Mouse (Mus musculus) hindbrain, embryonic 13.5 days (tissue): ENCODE measurements at regions not wholly inside any gene's neighbourhood (a gene's known extent, or its start where the extent isn't known, plus 50 kb on each side); places are given as distances from the start of the nearest gene placed in this dataset.
A peak's percentile ranks its signal among the peaks of the same experiment; 100 is the strongest.

Source experiments
- ATAC-seq: fragments of 200-750 bp; cut with Nextera tagmentation; 2 replicates; pipeline ENCODE4 v1.8.0; 2017; ENCODE audit warnings: moderate TSS enrichment; ENCODE audit not compliant: low FRiP score
- H3K27ac ChIP-seq: fragments of 300-500 bp; sonication (generic); 2 replicates; pipeline ENCODE4 v1.5.1; 2015; ENCODE audit warnings: inconsistent platforms, mild to moderate bottlenecking, moderate library complexity
- H3K27me3 ChIP-seq: fragments of 300-500 bp; sonication (generic); 2 replicates; pipeline ENCODE4 v1.6.1; 2015; ENCODE audit warnings: mild to moderate bottlenecking, inconsistent platforms
- H3K36me3 ChIP-seq: fragments of 300-500 bp; sonication (generic); 2 replicates; pipeline ENCODE4 v1.6.1; 2015; ENCODE audit warnings: mild to moderate bottlenecking, inconsistent platforms
- H3K4me1 ChIP-seq: fragments of 300-500 bp; sonication (generic); replicated peaks from 2 replicates; pipeline ENCODE4 v1.6.1; 2015; ENCODE audit warnings: inconsistent platforms
- H3K4me2 ChIP-seq: fragments of 300-500 bp; sonication (generic); 2 replicates; pipeline ENCODE4 v1.6.1; 2015; ENCODE audit warnings: inconsistent platforms, mild to moderate bottlenecking, moderate library complexity
- H3K4me3 ChIP-seq: fragments of 300-500 bp; sonication (generic); 2 replicates; pipeline ENCODE4 v1.5.1; 2015; ENCODE audit warnings: mild to moderate bottlenecking, inconsistent platforms
- H3K9ac ChIP-seq: fragments of 300-500 bp; sonication (generic); 2 replicates; pipeline ENCODE4 v1.6.1; 2015; ENCODE audit warnings: mild to moderate bottlenecking, inconsistent platforms
- H3K9me3 ChIP-seq: fragments of 300-500 bp; sonication (generic); 2 replicates; pipeline ENCODE4 v1.6.1; 2016; ENCODE audit warnings: inconsistent platforms
- WGBS: fragments of 180-500 bp; shearing (Covaris S2); methylation state at CpG from one replicate; pipeline ENCODE4 v1.1.7; 2015; 5-methylcytosine and 5-hydroxymethylcytosine counted together

- no peak overlapping the region for H3K27ac ChIP-seq
Measured at GRCm38 (mm10) chr15:62136932-62137594, 1214.3 kb upstream of the A1bg start.

GRCm38 (mm10) chr15:62134835-62135234 lies 1212.0 kb upstream of the A1bg start:
- Histone ChIP-seq H3K4me2 (no peak overlapping the region), H3K4me1 (peaks cover 8% of the 10 kb centered on the region; the same call in 1 of the 2 replicates), H3K9ac (no peak overlapping the region), H3K27me3 (no peaks in the 10 kb centered on the region), H3K27ac (no peak overlapping the region), H3K4me3 (no peak overlapping the region), H3K36me3 (no peaks in the 10 kb centered on the region), H3K9me3 (no peaks in the 10 kb centered on the region)
- no peak for ATAC-seq
- 82% methylated on average over 8 of the region's 8 CpGs for WGBS

More at GRCm38 (mm10) chr15:62136932-62137594, 1214.3 kb upstream of the A1bg start:
- 0 out of 2 replicates have a peak, but pooled peaks have one; percentile 36 for ATAC-seq
- H3K36me3 ChIP-seq, result no peaks in the 10 kb centered on the region
- WGBS, result 72% methylated on average over 14 of the region's 14 CpGs
- H3K4me1 ChIP-seq, result peaks cover 8% of the 10 kb centered on the region; the same call in 1 of the 2 replicates
- H3K9me3 ChIP-seq, result no peaks in the 10 kb centered on the region
- no peaks in the 10 kb centered on the region for H3K27me3 ChIP-seq
- no peak overlapping the region for H3K4me2 ChIP-seq
- H3K4me3 ChIP-seq, result no peak overlapping the region
- no peak overlapping the region for H3K9ac ChIP-seq

- Histone ChIP-seq H3K27ac (no peak overlapping the region), H3K4me1 (peaks cover 7% of the 10 kb centered on the region; the same call in 1 of the 2 replicates), H3K27me3 (no peaks in the 10 kb centered on the region), H3K4me3 (no peak overlapping the region), H3K9me3 (no peaks in the 10 kb centered on the region), H3K9ac (no peak overlapping the region), H3K4me2 (no peak overlapping the region), H3K36me3 (no peaks in the 10 kb centered on the region)
- WGBS, result 95% methylated on average over 4 of the region's 4 CpGs
- no peak; the same call in 1 of the 2 replicates for ATAC-seq
Measured at GRCm38 (mm10) chr15:62134308-62134707, 1211.5 kb upstream of the A1bg start.

GRCm38 (mm10) chr15:62132895-62133294 lies 1210.1 kb upstream of the A1bg start:
- Histone ChIP-seq H3K4me2 (no peak overlapping the region), H3K4me1 (peaks cover 8% of the 10 kb centered on the region), H3K9ac (no peak overlapping the region), H3K27ac (no peak overlapping the region), H3K9me3 (no peaks in the 10 kb centered on the region), H3K36me3 (no peaks in the 10 kb centered on the region), H3K4me3 (no peak overlapping the region), H3K27me3 (no peaks in the 10 kb centered on the region)
- WGBS, result 36% methylated on average over 2 of the region's 2 CpGs
- ATAC-seq, result no peak

GRCm38 (mm10) chr15:62131686-62132085 lies 1208.9 kb upstream of the A1bg start:
- Histone ChIP-seq H3K4me2 (no peak overlapping the region), H3K9me3 (no peaks in the 10 kb centered on the region), H3K27ac (no peak overlapping the region), H3K27me3 (no peaks in the 10 kb centered on the region), H3K9ac (no peak overlapping the region), H3K4me1 (peaks cover 4% of the 10 kb centered on the region; the same call in 1 of the 2 replicates), H3K36me3 (no peaks in the 10 kb centered on the region), H3K4me3 (no peak overlapping the region)
- 37% methylated on average over 3 of the region's 3 CpGs for WGBS
- ATAC-seq, result no peak

- WGBS, result 80% methylated on average over 4 of the region's 4 CpGs
Measured at GRCm38 (mm10) chr15:62130530-62130929, 1207.7 kb upstream of the A1bg start.

GRCm38 (mm10) chr15:62128546-62129212 lies 1205.9 kb upstream of the A1bg start:
- Histone ChIP-seq H3K27me3 (no peaks in the 10 kb centered on the region), H3K36me3 (no peaks in the 10 kb centered on the region), H3K4me2 (no peak overlapping the region), H3K9me3 (no peaks in the 10 kb centered on the region), H3K9ac (no peak overlapping the region), H3K27ac (no peak overlapping the region), H3K4me3 (no peak overlapping the region), H3K4me1 (peaks cover 13% of the 10 kb centered on the region)
- 57% methylated on average over 11 of the region's 11 CpGs for WGBS
- ATAC-seq, result no peak

More at GRCm38 (mm10) chr15:62130530-62130929, 1207.7 kb upstream of the A1bg start:
- Histone ChIP-seq H3K4me1 (peaks cover 11% of the 10 kb centered on the region), H3K4me2 (no peak overlapping the region), H3K27ac (no peak overlapping the region), H3K9ac (no peak overlapping the region), H3K36me3 (no peaks in the 10 kb centered on the region), H3K4me3 (no peak overlapping the region), H3K9me3 (no peaks in the 10 kb centered on the region), H3K27me3 (no peaks in the 10 kb centered on the region)
- no peak for ATAC-seq

GRCm38 (mm10) chr15:62127602-62128158 lies 1204.9 kb upstream of the A1bg start:
- H3K9ac ChIP-seq, result no peak overlapping the region
- H3K27ac ChIP-seq, result no peak overlapping the region
- H3K27me3 ChIP-seq, result no peaks in the 10 kb centered on the region
- no peak overlapping the region for H3K4me3 ChIP-seq
- WGBS, result 43% methylated on average over 11 of the region's 11 CpGs
- no peak overlapping the region for H3K4me2 ChIP-seq
- H3K36me3 ChIP-seq, result no peaks in the 10 kb centered on the region
- no peaks in the 10 kb centered on the region for H3K9me3 ChIP-seq
- ATAC-seq, result no peak
- H3K4me1 ChIP-seq, result peaks cover 13% of the 10 kb centered on the region

- ATAC-seq, result no peak
- WGBS, result 80% methylated on average over 7 of the region's 7 CpGs
- Histone ChIP-seq H3K4me1 (peaks cover 13% of the 10 kb centered on the region), H3K9me3 (no peaks in the 10 kb centered on the region), H3K27ac (no peak overlapping the region), H3K4me3 (no peak overlapping the region), H3K4me2 (no peak overlapping the region), H3K36me3 (no peaks in the 10 kb centered on the region), H3K9ac (no peak overlapping the region), H3K27me3 (no peaks in the 10 kb centered on the region)
Measured at GRCm38 (mm10) chr15:62125718-62126117, 1202.9 kb upstream of the A1bg start.

GRCm38 (mm10) chr15:62123756-62124155 lies 1200.9 kb upstream of the A1bg start:
- no peak overlapping the region for H3K9ac ChIP-seq
- no peaks in the 10 kb centered on the region for H3K36me3 ChIP-seq
- H3K9me3 ChIP-seq, result no peaks in the 10 kb centered on the region
- H3K4me2 ChIP-seq, result no peak overlapping the region
- 74% methylated on average over 4 of the region's 4 CpGs for WGBS
- H3K27ac ChIP-seq, result no peak overlapping the region
- H3K4me1 ChIP-seq, result peaks cover 13% of the 10 kb centered on the region
- no peak overlapping the region for H3K4me3 ChIP-seq
- H3K27me3 ChIP-seq, result no peaks in the 10 kb centered on the region
- no peak for ATAC-seq

GRCm38 (mm10) chr15:62122265-62123023 lies 1199.6 kb upstream of the A1bg start:
- peaks cover 8% of the 10 kb centered on the region for H3K4me1 ChIP-seq
- ATAC-seq, result no peak
- H3K27me3 ChIP-seq, result no peaks in the 10 kb centered on the region
- H3K36me3 ChIP-seq, result no peaks in the 10 kb centered on the region
- H3K9me3 ChIP-seq, result no peaks in the 10 kb centered on the region
- no peak overlapping the region for H3K4me2 ChIP-seq
- WGBS, result 94% methylated on average over 9 of the region's 9 CpGs
- H3K27ac ChIP-seq, result no peak overlapping the region
- no peak overlapping the region for H3K9ac ChIP-seq
- no peak overlapping the region for H3K4me3 ChIP-seq

GRCm38 (mm10) chr15:62121696-62122095 lies 1198.9 kb upstream of the A1bg start:
- 92% methylated on average over 4 of the region's 4 CpGs for WGBS
- no peak overlapping the region for H3K27ac ChIP-seq
- H3K9ac ChIP-seq, result no peak overlapping the region
- no peak overlapping the region for H3K4me3 ChIP-seq
- no peaks in the 10 kb centered on the region for H3K9me3 ChIP-seq
- no peaks in the 10 kb centered on the region for H3K36me3 ChIP-seq
- peaks cover 8% of the 10 kb centered on the region for H3K4me1 ChIP-seq
- H3K4me2 ChIP-seq, result no peak overlapping the region
- H3K27me3 ChIP-seq, result no peaks in the 10 kb centered on the region
- no peak for ATAC-seq
